8 mouse cellular contexts compared by ENCODE assay signal in genomic region chr6:87042004-87042336, GRCm38 (mm10). TPM values are rescaled to one million over a fixed set of nuclear protein-coding genes. Genes with fewer than 3 reads are reported as not detected.
DNase-seq lines count a peak whose midpoint lies in the region; ATAC-seq and TF ChIP-seq lines count a peak whose summit lies in the region.

No protein-coding gene starts in this region.

- ATAC-seq in activated CD4-positive, CD25-positive, alpha-beta regulatory T cell, adult 4 months: peak; percentile 7
- peak; percentile 18 for ATAC-seq in hindbrain, embryonic 11.5 days (ENCODE audit: low FRiP score)

- H3K36me3 ChIP-seq in kidney, adult 2 months (ENCODE audit: control insufficient read depth, insufficient read depth, low read length): no peaks in the 10 kb centered on the region
- no peaks in the 10 kb centered on the region for H3K36me3 ChIP-seq in hindbrain, embryonic 11.5 days (ENCODE audit: control insufficient read depth, insufficient read depth, low read length)
- H3K36me3 ChIP-seq in midbrain, embryonic 10.5 days: no peaks in the 10 kb centered on the region; the same call in 1 of the 2 replicates

- WGBS in kidney, adult 2 months: under 1% methylated on average over 11 of the region's 11 CpGs
- WGBS in hindbrain, embryonic 11.5 days: 0% methylated on average over 11 of the region's 11 CpGs
- WGBS in midbrain, embryonic 10.5 days: under 1% methylated on average over 11 of the region's 11 CpGs

- peaks cover 5% of the 10 kb centered on the region; the same call in 1 of the 2 replicates for H3K4me1 ChIP-seq in kidney, adult 2 months (ENCODE audit: control insufficient read depth, insufficient read depth, low read length)
- no peaks in the 10 kb centered on the region for H3K4me1 ChIP-seq in hindbrain, embryonic 11.5 days (replicated peaks; ENCODE audit: control insufficient read depth, insufficient read depth, low read length)
- H3K4me1 ChIP-seq in midbrain, embryonic 10.5 days: peaks cover 15% of the 10 kb centered on the region

- peak overlapping the region; percentile 97 for H3K27ac ChIP-seq in kidney, adult 2 months (ENCODE audit: insufficient read depth, low read depth, low read length)
- H3K27ac ChIP-seq in hindbrain, embryonic 11.5 days (ENCODE audit: low read depth, low read length): peak overlapping the region; percentile 94
- peak overlapping the region; percentile 91 for H3K27ac ChIP-seq in midbrain, embryonic 10.5 days (replicated peaks)

- H3K9me3 ChIP-seq in hindbrain, embryonic 11.5 days (ENCODE audit: control insufficient read depth, low read length): no peaks in the 10 kb centered on the region
- no peaks in the 10 kb centered on the region for H3K9me3 ChIP-seq in midbrain, embryonic 10.5 days (replicated peaks)

- DNase-seq in kidney, adult 2 months: no peak
- DNase-seq in kidney, adult 9 months: no peak
- no peak for DNase-seq in hindbrain, embryonic 11.5 days (ENCODE audit: low spot score)
- DNase-seq in midbrain, embryonic 10.5 days (ENCODE audit: low spot score): no peak
- no peak for DNase-seq in adrenal gland, postnatal 10 days
- DNase-seq in frontal cortex, postnatal 14 days (ENCODE audit: low spot score in 2 of 2): no peak
- no peak for DNase-seq in layer of hippocampus, postnatal 36 days

- TF ChIP-seq CTCF in kidney, adult 2 months (conservative IDR thresholded peaks at IDR 0.05; ENCODE audit: insufficient read depth, insufficient read length, low read depth, low read length): no peak

- H3K27me3 ChIP-seq in kidney, adult 2 months (replicated peaks; ENCODE audit: control insufficient read depth, insufficient read depth, low read length): no peaks in the 10 kb centered on the region
- H3K27me3 ChIP-seq in hindbrain, embryonic 11.5 days (ENCODE audit: control insufficient read depth, insufficient read depth, low read length): no peaks in the 10 kb centered on the region
- H3K27me3 ChIP-seq in midbrain, embryonic 10.5 days (ENCODE audit: low read depth, poor library complexity, severe bottlenecking): no peaks in the 10 kb centered on the region

- peak overlapping the region; percentile 63 for H3K4me2 ChIP-seq in hindbrain, embryonic 11.5 days (replicated peaks; ENCODE audit: low read depth, low read length)

- TF ChIP-seq POLR2A in kidney, adult 2 months (IDR thresholded peaks at IDR 0.05; ENCODE audit: low read depth, low read length): no peak

- peak overlapping the region; percentile 85 for H3K4me3 ChIP-seq in kidney, adult 2 months (ENCODE audit: insufficient read depth, low read depth, low read length)
- H3K4me3 ChIP-seq in hindbrain, embryonic 11.5 days (ENCODE audit: low read depth, low read length): peak overlapping the region; percentile 60
- H3K4me3 ChIP-seq in midbrain, embryonic 10.5 days: peak overlapping the region; percentile 95

- H3K9ac ChIP-seq in hindbrain, embryonic 11.5 days (ENCODE audit: low read depth, low read length): peak overlapping the region; percentile 69

RNA-seq across cellular contexts. Expression of gene Gfpt1, which starts 0.7 kb away (rescaled TPM):
- 10.3 and 11.9 TPM in 2 replicates for polyA plus RNA-seq in kidney, adult 2 months (2012; rRNA removed)
- 10 to 100 TPM; 21.1 to 23.0 TPM for polyA plus RNA-seq in activated CD4-positive, CD25-positive, alpha-beta regulatory T cell, adult 4 months (2017; shearing (Covaris generic))
- polyA plus RNA-seq in hindbrain, embryonic 11.5 days (2014; fragmentation: Nextera tagmentation; extraction: Ambion mirVana): 16.9 and 18.1 TPM in 2 replicates
- 11.5 and 13.3 TPM in 2 replicates for polyA plus RNA-seq in midbrain, embryonic 10.5 days (2016; fragmentation: Nextera tagmentation; extraction: Ambion mirVana)
- total RNA-seq in adrenal gland, postnatal 10 days (2021): 10 to 100 TPM; 35.1 to 35.7 TPM
- total RNA-seq in layer of hippocampus, postnatal 36 days (2021): 10 to 100 TPM; 52.9 to 56.7 TPM

RNA-seq across cellular contexts. Expression of gene Nfu1, which starts 32.9 kb away (rescaled TPM):
- polyA plus RNA-seq in kidney, adult 2 months (2012; rRNA removed): 232 and 303 TPM in 2 replicates
- 100 to 1,000 TPM; 133 to 159 TPM for polyA plus RNA-seq in activated CD4-positive, CD25-positive, alpha-beta regulatory T cell, adult 4 months (2017; shearing (Covaris generic))
- polyA plus RNA-seq in hindbrain, embryonic 11.5 days (2014; fragmentation: Nextera tagmentation; extraction: Ambion mirVana): 95.8 and 102 TPM in 2 replicates
- 88.3 and 93.9 TPM in 2 replicates for polyA plus RNA-seq in midbrain, embryonic 10.5 days (2016; fragmentation: Nextera tagmentation; extraction: Ambion mirVana)
- total RNA-seq in adrenal gland, postnatal 10 days (2021): 100 to 1,000 TPM in 1 of 2 experiments, 10 to 100 TPM in 1; 88.7 to 100 TPM
- total RNA-seq in layer of hippocampus, postnatal 36 days (2021): 10 to 100 TPM; 55.1 to 55.5 TPM
